Mouse (Mus musculus) kidney, adult 2 months (tissue): ENCODE results near the gene Epm2a.

ENCODE experiments used
- CTCF ChIP-seq: fragments of 200-500 bp; conservative IDR thresholded peaks from 2 replicates; pipeline ENCODE4 v1.5.1; 2011; ENCODE audit warnings: low read depth, mild to moderate bottlenecking, control low read depth, low read length, moderate library complexity, mixed read lengths; ENCODE audit not compliant: insufficient read depth, insufficient read length
- POLR2A ChIP-seq: fragments of 200-500 bp; IDR thresholded peaks from one replicate; pipeline ENCODE4 v1.6.1; 2011; ENCODE audit warnings: low read depth, low read length, control low read depth

GRCm38 (mm10) chr10:11362896-11363487 lies 19.8 kb downstream of the Epm2a start:
- TF ChIP-seq CTCF (no peak), POLR2A (no peak)
